In genomic region chrX:12851684-12852083, GRCm38 (mm10) we compare ENCODE assay signal across 9 mouse cellular contexts.
DNase-seq lines count a peak whose midpoint lies in the region; ATAC-seq lines count a peak whose summit lies in the region.
"Had no signal": no experiment of that assay in that cellular context is flagged by ENCODE, and none has a peak within 500 bp of the region (broad histone marks: within the 10 kb centered on the region; RNA-seq: fewer than 3 reads in every experiment).

No protein-coding gene starts in this region.

- H3K27ac ChIP-seq in kidney, embryonic 14.5 days (ENCODE audit: low read depth, low read length): no peak overlapping the region
- H3K27ac ChIP-seq in hindbrain, embryonic 16.5 days (ENCODE audit: low read depth, low read length): no peak overlapping the region

- no peaks in the 10 kb centered on the region for H3K4me1 ChIP-seq in kidney, embryonic 14.5 days (ENCODE audit: control insufficient read depth, insufficient read depth, low read length)
- H3K4me1 ChIP-seq in hindbrain, embryonic 16.5 days (ENCODE audit: control insufficient read depth, insufficient read depth, low read depth, low read length): no peaks in the 10 kb centered on the region

- ATAC-seq in kidney, embryonic 14.5 days (ENCODE audit: low FRiP score, low TSS enrichment): no peak
- ATAC-seq in hindbrain, embryonic 16.5 days: no peak

- no peak overlapping the region for H3K9ac ChIP-seq in kidney, embryonic 14.5 days (ENCODE audit: low read depth, low read length)
- H3K9ac ChIP-seq in hindbrain, embryonic 16.5 days (ENCODE audit: low read depth, low read length): no peak overlapping the region

- peak; percentile 19 for DNase-seq in kidney, adult 18-20 months
- DNase-seq in B cell, adult 2 months: peak; percentile 37 to 47
- DNase-seq in MN1 (ENCODE audit: low spot score): peak; percentile 50
- peak; percentile 55 for DNase-seq in lung, postnatal 25 days (ENCODE audit: low spot score)
- DNase-seq in right cerebral cortex, postnatal 25 days: no peak
- no peak for DNase-seq in right cerebral cortex, postnatal 4 days

- 76% methylated on average over 4 of the region's 4 CpGs for WGBS in kidney, embryonic 14.5 days
- WGBS in hindbrain, embryonic 16.5 days: 80% methylated on average over 4 of the region's 4 CpGs

- H3K4me2 ChIP-seq in kidney, embryonic 14.5 days (replicated peaks; ENCODE audit: low read depth, low read length): no peak overlapping the region
- no peak overlapping the region for H3K4me2 ChIP-seq in hindbrain, embryonic 16.5 days (ENCODE audit: low read length)

- no peaks in the 10 kb centered on the region for H3K27me3 ChIP-seq in kidney, embryonic 14.5 days (ENCODE audit: control insufficient read depth, insufficient read depth, low read length)
- no peaks in the 10 kb centered on the region for H3K27me3 ChIP-seq in hindbrain, embryonic 16.5 days (replicated peaks; ENCODE audit: control insufficient read depth, insufficient read depth, low read length)

- no peaks in the 10 kb centered on the region for H3K36me3 ChIP-seq in kidney, embryonic 14.5 days (ENCODE audit: control insufficient read depth, insufficient read depth, low read length)
- no peaks in the 10 kb centered on the region for H3K36me3 ChIP-seq in hindbrain, embryonic 16.5 days (ENCODE audit: control insufficient read depth, insufficient read depth, low read length)

- no peaks in the 10 kb centered on the region for H3K9me3 ChIP-seq in kidney, embryonic 14.5 days (ENCODE audit: control insufficient read depth, low read length)
- no peaks in the 10 kb centered on the region for H3K9me3 ChIP-seq in hindbrain, embryonic 16.5 days (ENCODE audit: control insufficient read depth, low read length)

- no peak overlapping the region for H3K4me3 ChIP-seq in kidney, embryonic 14.5 days (ENCODE audit: low read length)
- H3K4me3 ChIP-seq in hindbrain, embryonic 16.5 days (ENCODE audit: low read length): no peak overlapping the region
- H3K4me3 ChIP-seq: myocyte had no signal

Comparison
In these comparisons a context has a peak if more than half of its experiments do, and no peak if none do; other contexts are left out.
1. DNase-seq: peak in kidney, adult 18-20 months (single experiment), B cell, adult 2 months (2 of 2), MN1 (single experiment) and lung, postnatal 25 days (single experiment); none in right cerebral cortex, postnatal 25 days (single experiment) and right cerebral cortex, postnatal 4 days (single experiment).